Mouse (Mus musculus) left cerebral cortex, postnatal 25 days (tissue): ENCODE data around the gene Cdc7. TPM values are rescaled to one million over a fixed set of nuclear protein-coding genes. Genes with fewer than 3 reads are reported as not detected.
A peak's percentile ranks its signal among the peaks of the same experiment; 100 is the strongest.

Experiments used
- DNase-seq, 2 experiments: peaks; one replicate each; pipeline ENCODE4 v3.0.0; 2022; ENCODE audit warnings: low spot score in 2 of 2, mixed read lengths in 1 of 2
- intact Hi-C: fragments of 180-260 bp; cut with DNase I; formaldehyde crosslinking; loops from one replicate; pipeline ENCODE4 v1.15.1; 2025
- total RNA-seq, 2 experiments: library from RNA; stranded (reverse); gene quantifications; 2 replicates each; pipeline ENCODE4 v1.2.3; 2021

Gene Cdc7
- total RNA-seq, 2 experiments from 2014 or later = 10.9 to 11.1 TPM

DNA sequence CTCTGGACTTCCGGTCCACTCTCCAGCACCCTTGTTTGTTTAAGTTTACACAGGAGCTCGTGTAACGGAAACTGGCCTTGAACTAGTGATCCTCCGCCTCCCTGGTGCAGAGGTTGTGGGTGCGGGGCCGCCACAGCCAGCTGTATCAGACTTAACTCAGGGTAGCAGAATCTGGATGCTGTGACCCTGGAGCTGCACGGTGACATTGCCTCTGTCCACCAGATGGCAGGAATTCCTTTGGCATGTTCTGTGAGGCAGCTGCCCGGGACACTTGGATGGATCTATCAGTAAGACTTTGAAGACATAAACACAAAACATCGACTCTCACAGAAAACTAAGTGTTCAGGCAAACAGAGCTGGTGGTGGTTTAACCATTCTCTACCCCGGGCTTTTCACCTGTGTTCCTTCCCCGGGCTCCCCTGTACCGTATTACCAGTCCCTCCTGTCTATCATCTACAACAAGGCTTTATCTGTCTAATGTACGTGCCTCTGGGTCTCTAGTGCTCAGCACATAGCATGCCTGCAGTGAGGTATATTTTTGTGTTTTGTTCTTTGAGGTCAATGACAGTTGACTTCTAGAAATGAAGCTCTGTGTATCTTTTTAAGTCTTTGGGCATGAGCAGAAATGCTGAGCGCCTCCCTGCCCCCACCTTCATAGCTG is 26.6 kb downstream of the Cdc7 start:
- peak; percentile 25 to 32 for DNase-seq
- intact Hi-C loops = loop anchor here (1.0 to 10.0 kb wide), 2 partner anchors 294 to 330 kb away; partner anchors contain the start of gene Tgfbr3

DNA sequence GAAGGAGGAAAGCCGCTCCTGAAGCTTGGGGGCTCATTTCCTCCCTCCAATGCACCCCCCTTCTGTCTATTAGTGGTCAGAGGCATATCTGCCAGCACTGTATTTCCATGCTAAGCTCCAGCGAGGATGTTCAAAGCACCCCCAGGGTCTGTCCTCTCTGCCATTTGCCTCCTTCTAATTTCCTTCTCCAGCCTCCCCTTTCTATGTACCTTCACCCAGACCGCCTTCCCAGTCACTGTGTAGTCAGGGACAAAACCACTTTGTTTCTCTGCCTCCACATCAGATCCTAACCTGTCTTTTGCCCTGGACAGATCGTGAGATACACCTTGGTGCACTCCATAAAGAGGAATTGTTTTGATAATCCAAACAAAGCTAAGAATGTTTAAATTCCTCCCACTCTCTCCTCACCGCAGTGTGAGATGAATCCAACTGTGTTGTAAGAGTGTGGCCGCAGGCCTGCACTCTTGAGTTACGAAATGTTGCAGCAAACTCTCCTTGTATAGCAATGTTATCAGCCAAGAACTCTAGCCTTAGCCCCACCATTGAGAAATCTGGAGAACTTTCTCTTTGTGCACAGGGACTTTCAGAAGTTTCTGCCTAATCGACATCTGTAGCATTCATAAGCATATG is 27.3 kb downstream of the Cdc7 start:
- intact Hi-C loops = loop anchor here (10.0 kb wide), 1 partner anchor 293 kb away; the partner anchor contains the start of gene Tgfbr3
- DNase-seq = no peak

DNA sequence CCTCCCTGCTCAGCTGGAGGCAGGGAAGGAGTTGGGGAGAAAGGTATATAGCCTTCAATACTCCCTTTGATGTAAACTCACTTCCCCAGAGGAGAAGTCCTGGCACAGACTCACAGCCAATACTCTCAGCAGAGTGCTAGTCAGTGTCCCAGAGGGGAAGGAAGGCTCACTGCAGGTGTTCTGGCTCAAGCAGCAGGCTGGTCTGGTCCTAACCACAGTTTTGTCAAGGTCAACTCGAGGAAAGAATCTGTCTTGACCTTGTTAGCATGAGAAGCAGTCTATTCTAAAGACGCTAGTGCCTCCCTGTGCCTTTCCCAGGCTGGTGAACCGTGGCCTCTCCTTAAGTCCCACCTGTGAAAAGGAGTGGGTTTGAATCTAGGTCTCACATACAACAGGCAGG is 30.6 kb downstream of the Cdc7 start:
- intact Hi-C loops = loop anchor here (1.0 to 10.0 kb wide), 2 partner anchors 290 to 326 kb away; partner anchors contain the start of gene Tgfbr3

DNA sequence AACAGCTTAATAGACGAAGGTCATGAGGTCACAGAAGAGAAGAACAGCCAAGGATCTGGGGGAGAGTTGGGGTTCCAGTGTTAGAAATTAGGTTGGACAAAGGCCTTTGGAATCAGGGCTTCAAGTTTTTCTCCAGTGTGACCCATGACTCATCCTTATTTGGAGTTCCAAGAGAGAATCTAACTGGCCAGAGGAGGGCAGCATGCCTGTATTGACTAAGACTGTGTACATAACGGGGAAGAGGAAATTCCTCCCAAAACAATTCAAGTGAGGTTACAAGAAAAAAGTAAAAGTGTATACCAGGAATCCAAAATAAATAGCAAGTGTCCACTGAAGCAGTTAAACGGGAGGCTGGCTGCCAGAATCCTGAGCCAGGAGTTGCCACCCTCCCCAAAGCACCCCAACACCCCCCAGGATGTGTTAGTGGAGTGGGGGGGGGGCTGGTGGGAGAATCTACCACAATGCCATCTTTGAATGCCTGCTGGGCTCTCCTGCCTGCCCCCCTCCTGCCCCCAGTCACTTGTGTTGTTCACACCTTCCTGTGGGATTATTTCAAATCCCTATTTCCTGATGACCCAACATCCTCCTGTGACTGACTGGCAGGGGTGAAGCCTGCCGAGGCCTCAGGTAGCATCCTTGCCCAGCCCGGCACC is 31.9 kb downstream of the Cdc7 start:
- peak; percentile 45 to 59 for DNase-seq
- intact Hi-C loops = loop anchor here (1.0 to 10.0 kb wide), 2 partner anchors 289 to 324 kb away; partner anchors contain the start of gene Tgfbr3

More for the DNA sequence above, 30.6 kb downstream of the Cdc7 start:
- no peak for DNase-seq

DNA sequence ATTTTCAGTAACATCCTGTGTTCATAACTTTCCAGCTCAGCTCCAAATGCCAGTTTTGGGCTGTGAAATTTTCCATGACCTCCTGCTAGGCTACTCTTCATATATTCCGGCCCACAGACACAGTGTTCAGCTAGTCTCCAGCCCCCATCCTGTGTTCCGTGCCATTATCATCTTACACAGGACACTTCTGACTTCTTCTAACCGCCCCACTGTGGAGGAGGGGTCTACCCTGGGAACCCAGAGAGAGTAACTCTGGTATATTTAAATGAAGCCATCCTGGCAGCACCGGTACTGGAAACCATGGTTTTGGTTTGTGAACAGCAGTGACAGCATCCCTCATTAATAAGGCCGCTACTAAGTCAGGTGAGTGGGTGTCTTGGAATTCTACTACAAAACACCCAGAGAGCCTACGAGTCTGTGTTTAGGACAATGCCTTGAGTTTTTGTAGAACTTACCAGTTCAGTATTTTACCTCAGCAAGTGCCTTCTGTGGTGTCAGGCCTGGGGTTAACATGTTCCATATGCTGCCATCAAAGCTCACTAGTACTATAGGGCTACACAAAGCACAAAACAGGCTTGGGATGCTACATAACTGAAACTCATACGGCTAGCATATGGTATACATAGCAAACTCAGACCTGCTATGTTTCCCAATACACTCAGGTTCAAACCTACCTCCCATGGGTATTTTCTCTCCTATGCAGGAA is 32.6 kb downstream of the Cdc7 start:
- DNase-seq = no peak
- intact Hi-C loops = loop anchor here (10.0 kb wide), 1 partner anchor 288 kb away; the partner anchor contains the start of gene Tgfbr3

DNA sequence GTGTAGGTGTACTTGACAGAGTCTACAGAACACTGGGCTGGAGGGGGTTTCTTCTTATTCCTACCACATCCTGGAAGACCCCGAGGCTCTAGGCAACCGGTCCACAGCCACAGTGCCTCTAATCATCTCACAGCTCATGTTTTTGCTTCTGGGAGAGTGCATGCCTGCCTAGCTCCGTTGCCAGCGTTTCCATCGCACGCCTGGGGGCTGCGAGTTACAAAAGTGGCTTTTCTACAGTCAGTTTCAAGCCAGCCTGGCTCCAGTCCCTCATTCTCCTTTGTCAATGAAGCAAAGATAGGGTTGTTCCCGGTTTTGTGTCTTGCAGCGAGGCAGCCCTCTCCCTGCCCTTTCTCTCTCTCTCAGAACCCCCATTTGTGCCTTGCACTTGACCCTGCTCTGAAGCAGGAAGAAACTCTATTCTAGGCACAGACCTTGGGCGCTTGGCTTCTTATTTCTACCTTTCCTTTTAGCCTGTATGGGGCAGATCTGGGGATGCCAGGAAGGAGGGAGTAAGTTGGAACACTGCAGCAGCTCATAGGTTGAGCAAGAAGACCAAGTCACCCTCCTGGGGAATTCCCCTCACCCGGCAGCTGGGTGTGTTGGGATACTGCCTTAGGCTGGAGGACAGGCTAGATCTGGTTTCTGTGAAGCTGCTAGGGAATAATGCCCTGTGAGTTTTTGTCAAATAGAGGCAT is 37.4 kb downstream of the Cdc7 start:
- intact Hi-C loops = no loop called here
- DNase-seq = no peak

DNA sequence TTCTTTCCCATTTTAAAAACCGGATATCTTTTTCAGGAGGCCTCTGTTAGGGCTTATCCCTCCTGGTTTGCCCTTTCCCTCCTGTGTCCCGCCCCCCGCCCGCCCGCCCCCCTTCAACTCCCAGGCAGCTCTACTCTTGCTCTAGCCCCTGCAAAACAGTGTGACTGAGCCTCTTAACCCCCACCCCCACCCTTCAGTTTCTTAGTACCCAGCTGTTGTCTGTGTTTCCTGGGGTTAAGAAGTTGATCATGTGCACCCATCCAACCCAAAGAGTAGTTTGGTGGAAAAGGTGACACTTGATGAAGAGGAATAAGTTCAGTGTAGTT is 37.9 kb downstream of the Cdc7 start:
- no peak for DNase-seq
- intact Hi-C loops = no loop called here

DNA sequence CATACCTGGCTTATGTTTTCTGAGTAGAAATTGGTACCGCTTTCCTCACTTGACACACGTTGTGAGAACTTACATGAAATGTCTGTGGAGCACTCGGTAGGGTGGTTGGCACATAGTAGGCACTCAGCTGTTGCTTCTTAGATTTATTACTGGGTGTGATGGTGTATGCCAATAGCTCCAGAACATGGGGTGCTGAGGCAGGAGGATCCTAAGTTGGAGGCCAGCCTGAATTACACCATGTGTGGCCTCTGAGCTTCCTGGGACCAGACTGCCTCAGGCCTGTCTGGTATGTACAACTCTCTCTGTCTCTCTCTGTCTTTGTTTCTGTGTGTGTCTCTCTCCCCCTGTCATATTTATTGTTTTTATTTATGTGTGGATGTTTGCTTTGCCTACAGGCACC is 45.6 kb downstream of the Cdc7 start:
- intact Hi-C loops = no loop called here

DNA sequence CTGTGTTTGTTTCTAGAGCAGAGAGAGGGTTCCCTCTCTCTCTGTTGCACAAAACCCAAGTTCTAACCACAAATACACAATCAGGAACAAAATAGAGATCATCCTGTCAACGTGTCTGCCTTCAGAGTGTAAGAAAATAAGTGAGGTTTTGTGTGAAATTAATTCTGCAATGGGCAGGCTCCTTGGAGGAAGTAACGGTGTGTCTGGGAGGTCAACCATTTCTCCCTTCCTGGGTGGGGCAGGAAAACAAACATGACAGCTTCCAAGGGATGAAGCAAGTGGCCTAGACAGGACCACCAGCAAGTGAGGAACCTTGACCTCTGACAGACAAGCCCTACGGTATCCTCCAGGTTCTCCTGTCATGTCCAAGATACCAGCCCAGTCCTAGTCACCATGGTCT is 46.2 kb downstream of the Cdc7 start:
- intact Hi-C loops = no loop called here
- DNase-seq = no peak

More for the DNA sequence above, 45.6 kb downstream of the Cdc7 start:
- no peak for DNase-seq

DNA sequence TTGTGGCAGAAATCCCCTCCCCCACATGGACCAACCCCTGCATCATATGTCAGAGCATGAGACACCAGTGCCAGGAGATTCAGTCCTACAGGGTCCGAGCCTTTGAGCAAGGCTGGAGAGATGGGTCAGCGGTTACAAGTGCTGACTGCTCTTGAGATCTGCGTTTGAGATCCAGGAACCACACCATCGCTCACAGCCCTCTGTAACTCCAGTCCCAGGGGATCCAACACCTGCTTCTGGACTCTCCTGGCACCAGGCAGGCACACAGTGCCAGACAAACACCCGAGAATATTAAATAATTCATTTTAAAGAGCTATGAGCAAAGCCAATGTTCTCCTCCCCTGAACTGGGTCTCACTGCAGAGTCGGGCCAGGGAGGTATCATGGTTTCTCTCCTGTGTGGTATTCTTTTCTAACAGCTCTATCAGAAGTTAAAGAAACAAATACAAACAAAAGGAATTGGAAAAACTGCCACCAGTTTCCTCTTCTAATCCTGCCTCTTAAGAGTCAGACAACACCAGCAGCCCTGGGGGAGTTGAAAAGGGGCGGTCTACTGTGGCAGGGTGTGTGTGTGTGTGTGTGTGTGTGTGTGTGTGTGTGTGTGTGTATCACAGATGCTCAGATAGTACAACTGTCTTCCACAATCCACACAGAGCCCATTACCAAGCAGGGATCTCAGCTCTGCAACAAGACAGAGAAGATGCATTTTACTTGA is 47.4 kb downstream of the Cdc7 start:
- intact Hi-C loops = no loop called here
- no peak for DNase-seq

DNA sequence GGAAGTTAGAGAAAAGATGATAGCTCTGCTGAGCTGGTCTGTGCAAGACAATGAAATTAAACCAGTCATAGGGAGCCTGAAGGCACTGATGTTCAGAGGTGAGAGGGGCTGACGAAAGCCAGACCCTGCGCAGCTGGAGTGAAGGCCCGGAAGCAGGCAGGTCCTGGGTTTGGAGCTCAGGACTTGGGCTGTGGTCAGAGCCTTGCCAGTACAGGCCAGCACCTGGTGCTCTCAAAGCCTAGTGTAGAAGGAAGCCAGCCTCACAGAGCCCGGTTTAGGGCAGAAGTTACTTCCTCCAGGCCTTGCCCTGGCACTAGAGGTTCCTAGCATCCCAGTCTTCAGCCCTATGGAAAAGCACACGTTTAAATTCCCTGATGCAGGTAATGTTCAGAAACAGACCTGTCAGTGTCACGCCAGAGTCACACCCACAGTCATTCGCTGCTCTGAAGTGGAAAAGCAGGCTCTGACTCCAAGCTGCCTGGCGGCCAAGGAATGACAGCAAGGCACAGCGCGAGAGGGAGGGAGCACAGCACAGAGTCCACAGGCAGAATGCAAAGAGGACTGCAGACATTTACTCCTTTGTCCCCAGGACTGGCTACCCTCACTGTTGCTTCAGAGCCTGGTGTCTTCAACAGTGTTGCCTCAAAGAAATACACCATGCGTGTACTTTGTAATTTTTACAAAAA is 48.1 kb downstream of the Cdc7 start:
- intact Hi-C loops = no loop called here
- DNase-seq = no peak

DNA sequence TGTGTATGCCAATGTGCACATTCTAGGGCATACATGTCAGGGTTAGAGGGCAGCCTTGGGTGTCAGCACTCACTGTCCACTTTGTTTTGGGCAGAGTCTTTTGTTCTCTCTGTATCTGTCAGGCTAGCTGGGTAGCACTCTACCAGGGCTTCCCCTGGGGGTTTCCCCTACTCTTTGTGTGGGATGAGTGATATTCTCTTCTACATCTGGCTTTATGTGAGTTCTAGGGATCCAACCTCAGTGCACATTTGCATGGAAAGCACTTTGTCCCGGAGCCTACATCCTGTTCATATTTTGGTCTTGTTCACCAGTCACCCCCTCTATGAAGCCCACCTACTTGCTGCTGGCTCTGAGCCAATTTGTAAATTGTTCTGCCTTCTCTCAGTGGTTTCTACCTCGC is 49.3 kb downstream of the Cdc7 start:
- no peak for DNase-seq
- intact Hi-C loops = no loop called here

DNA sequence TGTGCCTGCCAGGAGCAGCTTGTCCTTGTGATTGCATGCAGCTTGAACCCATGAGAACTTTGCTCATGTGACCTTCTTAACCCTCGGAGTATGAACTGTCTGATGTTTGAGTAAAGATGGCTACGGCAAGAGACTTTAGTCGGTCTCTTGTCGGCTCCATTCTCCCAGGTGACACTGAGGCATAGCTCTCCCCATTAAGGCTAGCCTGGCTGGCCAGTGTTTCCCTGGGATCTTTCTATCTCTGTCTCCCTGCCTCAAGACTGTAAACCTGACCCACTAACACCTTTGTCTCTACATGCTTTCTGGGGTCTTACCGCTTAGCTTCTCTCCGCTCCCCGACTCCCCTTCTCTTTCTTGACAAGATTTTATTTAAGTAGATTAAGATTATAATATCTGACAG is 50.0 kb downstream of the Cdc7 start:
- no peak for DNase-seq

DNA sequence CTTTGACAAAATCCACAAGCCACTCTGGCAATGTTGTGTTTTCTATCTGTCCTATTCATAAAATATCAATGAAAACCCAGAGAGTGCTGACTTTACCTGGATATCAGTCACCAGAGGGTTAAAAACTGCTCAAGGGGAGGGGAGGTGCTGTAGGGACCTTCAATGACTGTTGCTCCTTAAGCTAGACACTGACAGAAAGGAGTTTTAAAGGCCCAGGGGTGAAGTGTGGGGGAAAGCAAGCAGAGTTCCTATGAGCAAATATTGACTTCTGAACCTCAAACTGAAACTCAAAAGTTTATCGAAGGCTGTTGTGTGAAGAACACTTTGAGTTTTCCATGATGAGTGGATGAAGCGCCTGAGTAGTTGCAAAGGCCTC is 50.9 kb downstream of the Cdc7 start:
- intact Hi-C loops = no loop called here
- no peak for DNase-seq

More for the DNA sequence above, 50.0 kb downstream of the Cdc7 start:
- intact Hi-C loops = no loop called here

DNA sequence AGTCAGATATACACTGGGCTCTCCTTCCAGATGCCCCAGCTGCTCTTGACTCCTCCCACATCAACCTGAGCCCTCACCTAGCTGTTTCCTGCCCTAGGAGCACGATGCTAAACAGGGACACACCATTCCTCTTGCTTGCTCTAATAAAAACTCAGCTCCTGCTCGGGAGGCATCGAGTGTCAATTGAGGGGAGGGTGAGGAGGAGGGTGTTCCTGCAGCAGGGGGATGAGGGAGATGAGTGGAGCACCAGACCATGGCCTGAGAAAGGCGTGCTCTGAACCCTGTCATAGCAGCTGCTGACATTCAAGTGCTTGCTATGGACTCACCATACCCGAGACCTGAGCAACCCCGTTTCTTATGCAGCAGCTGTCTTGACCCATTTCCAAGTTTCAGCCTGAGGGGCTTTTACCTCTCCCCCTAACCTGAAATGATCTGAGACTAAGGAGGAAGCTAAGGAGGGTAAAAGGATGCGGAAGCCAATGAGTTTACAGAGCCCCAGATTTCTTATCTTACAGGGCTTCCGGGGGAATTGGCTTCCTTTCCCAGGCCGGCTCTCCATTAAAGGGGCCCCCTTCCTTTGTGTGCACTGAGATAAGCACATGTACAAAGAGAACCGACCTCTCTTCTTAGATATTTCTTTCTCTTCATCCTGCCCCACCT is 51.4 kb downstream of the Cdc7 start:
- DNase-seq = no peak
- intact Hi-C loops = no loop called here

DNA sequence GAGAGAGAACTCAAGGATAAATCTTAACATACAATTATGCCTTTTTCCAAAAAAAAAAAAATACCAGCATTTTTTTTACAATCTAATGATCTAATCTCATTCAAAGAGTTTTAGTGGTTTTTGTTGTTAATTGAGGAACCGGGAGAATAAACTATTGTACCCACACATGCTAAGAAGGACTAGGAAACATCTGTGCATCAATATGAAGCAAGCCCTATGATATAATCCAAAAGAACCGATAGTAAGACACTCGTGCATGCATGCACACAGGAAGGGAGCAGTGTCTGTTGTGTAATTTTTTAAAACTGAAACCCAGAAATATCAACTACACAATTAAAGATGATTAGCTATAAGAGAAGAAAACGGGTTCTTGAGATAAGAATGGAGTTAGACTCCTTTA is 52.4 kb downstream of the Cdc7 start:
- intact Hi-C loops = no loop called here
- no peak for DNase-seq

DNA sequence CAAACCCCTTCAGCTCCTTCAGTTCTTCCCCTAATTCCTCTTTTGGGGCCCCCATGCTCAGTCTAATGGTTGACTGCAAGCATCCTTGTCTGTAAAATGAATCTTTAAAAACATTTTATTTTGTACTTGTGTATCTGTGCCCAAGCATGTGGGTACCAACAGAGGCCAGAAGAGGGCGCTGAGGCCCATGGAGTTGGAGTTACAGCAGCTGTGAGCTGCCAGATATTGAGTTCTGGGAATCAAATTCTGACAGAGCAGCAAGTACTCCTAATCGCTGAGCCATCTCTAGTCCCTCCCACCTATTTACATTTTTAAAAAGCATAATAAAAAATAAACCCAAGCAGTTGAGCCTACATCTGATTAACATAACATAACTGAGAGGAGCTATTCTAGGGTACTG is 53.4 kb downstream of the Cdc7 start:
- no peak for DNase-seq
- intact Hi-C loops = no loop called here

DNA sequence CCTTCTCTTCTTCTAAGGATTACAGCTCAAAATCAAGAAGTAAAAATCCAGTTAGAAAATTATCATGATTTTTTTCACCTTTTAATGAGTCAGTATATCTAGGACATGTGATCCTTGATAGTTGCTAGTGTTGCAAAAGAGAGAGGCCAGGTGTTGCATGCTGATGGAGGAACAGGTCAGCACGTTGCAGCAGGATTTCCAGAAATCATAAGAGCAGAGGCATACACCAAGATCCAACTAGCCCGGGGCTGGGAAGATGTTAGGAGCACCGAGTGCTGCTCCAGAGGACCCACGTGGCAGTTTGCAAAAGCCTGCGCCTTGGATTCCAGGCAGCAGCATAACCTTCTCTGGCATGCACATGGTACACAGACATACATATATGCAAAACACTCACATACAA is 54.9 kb downstream of the Cdc7 start:
- intact Hi-C loops = no loop called here
- DNase-seq = no peak
